Mouse (Mus musculus): ENCODE data around the gene Ncf4. TPM values are rescaled to one million over a fixed set of nuclear protein-coding genes. Genes with fewer than 3 reads are reported as not detected.

Gene Ncf4
- polyA plus RNA-seq (2015; fragmentation: Nextera tagmentation; extraction: Ambion mirVana): 2.7 and 2.9 TPM in 2 replicates

DNA sequence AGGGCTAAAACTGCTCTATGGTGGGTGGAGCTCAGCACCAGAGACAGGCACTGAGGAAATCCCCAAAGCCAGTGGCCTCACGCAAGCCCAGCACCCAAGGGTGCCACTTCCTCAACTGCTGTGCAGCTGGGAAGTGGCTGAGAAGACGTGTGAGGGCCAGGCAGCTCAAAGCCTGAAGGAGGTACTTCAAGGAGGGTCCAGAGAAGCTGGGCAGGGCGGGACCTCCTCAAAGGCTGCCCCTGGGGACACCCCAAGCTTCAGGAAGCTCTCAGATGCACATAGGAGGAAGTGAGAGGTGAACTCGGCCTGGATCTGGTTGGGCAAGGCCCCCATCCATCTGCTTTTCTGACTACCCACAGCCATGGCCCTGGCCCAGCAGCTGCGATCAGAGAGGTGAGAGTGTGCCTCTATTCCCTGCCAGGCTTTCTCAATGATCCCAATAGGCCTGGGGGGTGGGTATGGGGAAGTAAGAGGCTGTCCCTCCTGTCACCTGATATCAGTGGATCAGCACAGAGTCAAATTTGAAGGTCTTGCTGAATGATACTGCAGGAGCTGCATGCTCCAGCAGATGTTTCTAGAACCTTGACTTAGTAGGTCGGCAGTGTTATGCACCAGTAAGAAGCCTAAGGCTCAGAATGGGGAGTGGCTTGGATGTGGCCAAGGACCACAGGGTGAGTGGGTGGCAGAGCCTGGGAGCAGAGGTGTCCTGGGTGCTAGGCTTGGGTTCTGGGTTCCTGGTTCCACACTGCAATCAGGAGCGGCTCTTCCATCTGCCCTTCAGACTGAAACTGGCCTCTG, at the start of gene Ncf4:
Ncf4 (plus strand) TSS at position 107 of the 798 bp plus-strand sequence.
- H3K4me3 ChIP-seq (ENCODE audit: low read depth, low read length): no peak within 1 kb of the TSS
- no peak within 1 kb of the TSS for H3K9ac ChIP-seq (ENCODE audit: low read length)
- TF ChIP-seq EP300 (optimal IDR thresholded peaks at IDR 0.05): no peak
- TF ChIP-seq CTCF (IDR thresholded peaks at IDR 0.05; ENCODE audit: low read depth): no peak
- no peaks in the 10 kb centered on the region for H3K36me3 ChIP-seq (ENCODE audit: control insufficient read depth, insufficient read depth, low read length)
- no peaks in the 10 kb centered on the region for H3K27me3 ChIP-seq (ENCODE audit: control insufficient read depth, insufficient read depth, low read length)
- DNase-seq (ENCODE audit: low spot score): no peak
- H3K9me3 ChIP-seq (ENCODE audit: control insufficient read depth, low read length): no peaks in the 10 kb centered on the region
- no peak within 1 kb of the TSS for H3K4me2 ChIP-seq (replicated peaks; ENCODE audit: low read depth)
- 64% methylated on average over 7 of the region's 7 CpGs for WGBS
- ATAC-seq (ENCODE audit: low FRiP score, low TSS enrichment): peak; percentile 25; the same call in 1 of the 2 replicates
- peak within 1 kb of the TSS; percentile 36; the same call in 1 of the 2 replicates for H3K27ac ChIP-seq (replicated peaks)
- no peaks in the 10 kb centered on the region for H3K4me1 ChIP-seq (replicated peaks; ENCODE audit: control insufficient read depth, insufficient read depth)

DNA sequence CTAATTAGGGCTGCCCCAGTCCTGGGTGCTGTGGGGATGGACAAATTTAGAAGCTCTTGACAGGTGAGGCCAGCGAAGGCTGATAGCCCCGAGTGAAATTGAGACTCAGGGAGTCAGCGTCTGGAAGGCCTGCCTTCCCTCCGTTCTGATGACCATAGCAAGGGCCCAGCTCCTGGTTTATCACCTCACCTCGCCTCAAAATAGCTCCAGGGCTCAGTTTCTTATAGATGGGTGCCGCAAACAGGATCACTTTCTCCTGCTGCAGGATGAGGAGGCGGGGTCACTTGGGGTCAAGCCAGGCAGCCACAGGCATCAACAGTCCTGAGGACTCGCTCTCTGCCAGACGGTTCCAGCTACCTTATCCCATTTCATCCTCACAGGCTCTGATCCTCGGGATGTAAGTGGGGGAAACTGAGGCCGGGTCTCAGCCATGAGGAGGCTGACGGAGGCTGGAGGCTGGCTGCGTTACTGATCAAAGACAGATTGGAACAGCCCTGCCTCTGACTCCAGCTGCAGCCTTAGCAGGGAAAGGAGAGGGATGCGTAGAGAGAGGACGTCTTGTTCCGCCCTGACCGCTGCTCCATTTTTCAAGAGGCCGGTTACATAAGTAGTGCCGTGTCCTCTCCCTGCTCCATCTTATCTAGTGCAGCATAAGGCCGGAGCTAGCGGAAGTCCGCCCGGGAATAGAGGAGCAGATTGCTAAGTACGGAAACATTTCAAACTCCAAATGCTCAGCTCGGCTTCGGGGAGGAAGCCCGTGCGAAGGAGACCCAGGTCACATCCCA, 49.3 kb upstream of the Ncf4 start:
- Histone ChIP-seq H3K36me3 (ENCODE audit: control insufficient read depth, insufficient read depth, low read length) (no peaks in the 10 kb centered on the region), H3K4me2 (replicated peaks; ENCODE audit: low read depth) (no peak overlapping the region), H3K9ac (ENCODE audit: low read length) (no peak overlapping the region), H3K4me1 (replicated peaks; ENCODE audit: control insufficient read depth, insufficient read depth) (no peaks in the 10 kb centered on the region), H3K9me3 (ENCODE audit: control insufficient read depth, low read length) (no peaks in the 10 kb centered on the region), H3K4me3 (ENCODE audit: low read depth, low read length) (no peak overlapping the region), H3K27me3 (ENCODE audit: control insufficient read depth, insufficient read depth, low read length) (no peaks in the 10 kb centered on the region), H3K27ac (replicated peaks) (no peak overlapping the region)
- TF ChIP-seq EP300 (optimal IDR thresholded peaks at IDR 0.05): no peak
- no peak for TF ChIP-seq CTCF (IDR thresholded peaks at IDR 0.05; ENCODE audit: low read depth)
- WGBS: 75% methylated on average over 28 of the region's 28 CpGs
- ATAC-seq (ENCODE audit: low FRiP score, low TSS enrichment) (no peak), DNase-seq (ENCODE audit: low spot score) (no peak)

DNA sequence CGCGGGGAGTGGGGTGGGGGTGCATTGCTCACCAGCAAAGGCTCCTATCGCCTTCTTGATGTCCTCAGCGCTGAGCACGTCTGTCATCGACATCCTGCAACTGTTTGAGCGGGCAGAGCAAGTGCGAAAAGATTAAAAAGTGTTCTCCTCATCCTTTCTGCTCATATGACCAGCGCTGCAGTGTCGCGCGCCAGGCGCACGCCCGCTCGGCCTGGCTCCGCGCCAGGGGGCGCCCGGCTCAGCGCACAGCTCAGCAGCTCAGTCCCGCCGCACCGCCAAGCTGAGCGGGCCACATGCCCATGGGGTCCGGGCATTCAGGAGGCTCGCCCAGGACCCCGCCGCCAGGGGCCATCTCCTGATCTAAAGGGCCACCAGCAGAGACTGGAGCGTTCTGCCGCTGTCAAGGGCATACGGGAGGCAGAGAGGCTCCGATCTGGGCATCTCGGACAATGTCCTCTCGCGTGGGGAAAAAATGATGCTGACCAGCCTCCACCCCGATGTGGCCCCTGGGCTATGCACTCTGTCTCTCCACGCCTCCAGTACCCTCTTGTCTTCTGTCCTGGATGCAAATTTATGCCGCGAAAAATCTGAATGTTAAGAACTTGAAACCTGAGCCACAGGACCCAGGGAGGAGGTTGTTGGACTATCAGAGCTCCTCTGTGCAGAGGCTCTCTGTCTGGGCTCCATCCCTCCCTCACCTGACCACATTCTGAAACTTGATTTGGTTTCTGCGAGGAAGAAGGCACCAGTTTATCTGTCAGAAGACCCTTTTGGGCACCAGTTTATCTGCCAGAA, 40.4 kb upstream of the Ncf4 start:
- peak overlapping the region; percentile 47 for H3K4me2 ChIP-seq (replicated peaks; ENCODE audit: low read depth)
- no peaks in the 10 kb centered on the region for H3K9me3 ChIP-seq (ENCODE audit: control insufficient read depth, low read length)
- H3K9ac ChIP-seq (ENCODE audit: low read length): 0 out of 2 replicates have a peak overlapping the region, but pooled peaks have one; percentile 35
- H3K27me3 ChIP-seq (ENCODE audit: control insufficient read depth, insufficient read depth, low read length): peaks cover 2% of the 10 kb centered on the region; the same call in 1 of the 2 replicates
- WGBS: 3% methylated on average over 41 of the region's 41 CpGs
- DNase-seq (ENCODE audit: low spot score) (peak; percentile 44), ATAC-seq (ENCODE audit: low FRiP score, low TSS enrichment) (no peak)
- H3K36me3 ChIP-seq (ENCODE audit: control insufficient read depth, insufficient read depth, low read length): no peaks in the 10 kb centered on the region
- peak overlapping the region; percentile 15 for H3K4me3 ChIP-seq (ENCODE audit: low read depth, low read length)
- H3K4me1 ChIP-seq (replicated peaks; ENCODE audit: control insufficient read depth, insufficient read depth): no peaks in the 10 kb centered on the region
- H3K27ac ChIP-seq (replicated peaks): no peak overlapping the region
- no peak for TF ChIP-seq EP300 (optimal IDR thresholded peaks at IDR 0.05)
- no peak for TF ChIP-seq CTCF (IDR thresholded peaks at IDR 0.05; ENCODE audit: low read depth)

DNA sequence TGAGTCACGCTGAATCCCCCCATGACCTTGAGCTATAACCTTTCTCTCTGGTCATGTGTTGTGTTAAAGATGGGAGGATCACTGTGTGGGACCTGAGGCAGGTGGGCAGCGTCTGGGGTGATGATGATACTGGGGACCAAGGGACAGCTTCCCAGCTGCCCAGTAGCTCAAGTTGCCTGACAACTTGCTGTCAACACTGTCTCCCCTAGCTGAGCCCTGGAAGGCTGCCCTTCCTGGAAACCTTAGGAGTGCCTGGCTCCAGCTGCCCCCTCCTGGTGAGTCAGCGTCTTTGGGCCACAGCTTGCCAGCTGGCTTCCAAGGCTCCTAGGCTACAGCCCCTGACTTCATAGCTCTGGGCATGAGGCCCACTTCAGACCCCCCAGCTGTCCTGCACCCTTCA, 39.4 kb upstream of the Ncf4 start:
- DNase-seq (ENCODE audit: low spot score) (peak; percentile 37), ATAC-seq (ENCODE audit: low FRiP score, low TSS enrichment) (no peak)
- Histone ChIP-seq H3K9me3 (ENCODE audit: control insufficient read depth, low read length) (no peaks in the 10 kb centered on the region), H3K36me3 (ENCODE audit: control insufficient read depth, insufficient read depth, low read length) (no peaks in the 10 kb centered on the region), H3K9ac (ENCODE audit: low read length) (no peak overlapping the region), H3K4me3 (ENCODE audit: low read depth, low read length) (no peak overlapping the region), H3K27ac (replicated peaks) (no peak overlapping the region), H3K4me1 (replicated peaks; ENCODE audit: control insufficient read depth, insufficient read depth) (no peaks in the 10 kb centered on the region), H3K27me3 (ENCODE audit: control insufficient read depth, insufficient read depth, low read length) (peaks cover 2% of the 10 kb centered on the region; the same call in 1 of the 2 replicates), H3K4me2 (replicated peaks; ENCODE audit: low read depth) (no peak overlapping the region)
- WGBS: 39% methylated on average over 3 of the region's 3 CpGs
- no peak for TF ChIP-seq EP300 (optimal IDR thresholded peaks at IDR 0.05)
- peak; percentile 57 for TF ChIP-seq CTCF (IDR thresholded peaks at IDR 0.05; ENCODE audit: low read depth)

DNA sequence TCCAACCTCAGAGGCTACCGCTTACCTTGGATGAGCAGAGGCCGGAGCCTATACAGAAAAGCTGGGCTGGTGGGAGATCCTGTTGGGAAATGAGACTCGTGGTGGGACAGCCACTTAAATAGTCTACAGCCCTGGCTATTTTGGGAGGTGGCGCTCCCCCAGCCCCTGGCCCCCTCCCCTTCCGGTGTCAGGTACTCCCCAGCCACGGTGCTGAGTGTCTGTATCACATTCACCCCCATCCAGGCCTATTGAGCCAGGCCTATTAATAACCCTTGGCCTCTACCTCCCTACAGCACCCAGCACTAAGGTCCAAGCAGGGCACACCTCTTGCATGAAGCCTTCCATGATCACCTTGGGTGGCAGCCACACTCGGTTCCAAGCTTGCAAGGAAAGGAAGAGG, 38.3 kb upstream of the Ncf4 start, which contains the start of gene Pvalb:
Pvalb (minus strand) TSS at position 89 of the 400 bp plus-strand sequence.
- Histone ChIP-seq H3K27ac (replicated peaks) (no peak within 1 kb of the TSS), H3K9me3 (ENCODE audit: control insufficient read depth, low read length) (no peaks in the 10 kb centered on the region), H3K4me3 (ENCODE audit: low read depth, low read length) (no peak within 1 kb of the TSS), H3K36me3 (ENCODE audit: control insufficient read depth, insufficient read depth, low read length) (no peaks in the 10 kb centered on the region), H3K27me3 (ENCODE audit: control insufficient read depth, insufficient read depth, low read length) (peaks cover 2% of the 10 kb centered on the region; the same call in 1 of the 2 replicates), H3K4me2 (replicated peaks; ENCODE audit: low read depth) (no peak within 1 kb of the TSS), H3K9ac (ENCODE audit: low read length) (no peak within 1 kb of the TSS), H3K4me1 (replicated peaks; ENCODE audit: control insufficient read depth, insufficient read depth) (no peaks in the 10 kb centered on the region)
- ATAC-seq (ENCODE audit: low FRiP score, low TSS enrichment) (no peak), DNase-seq (ENCODE audit: low spot score) (no peak)
- 85% methylated on average over 7 of the region's 7 CpGs for WGBS
- TF ChIP-seq CTCF (IDR thresholded peaks at IDR 0.05; ENCODE audit: low read depth) (no peak), EP300 (optimal IDR thresholded peaks at IDR 0.05) (no peak)
